Mouse (Mus musculus) heart, postnatal 4 days (tissue): ENCODE measurements at regions not wholly inside any gene's neighbourhood (a gene's known extent, or its start where the extent isn't known, plus 50 kb on each side); places are given as distances from the start of the nearest gene placed in this dataset.

ENCODE experiments used
- DNase-seq: peaks from one replicate; pipeline ENCODE4 v3.0.0; 2021

DNA sequence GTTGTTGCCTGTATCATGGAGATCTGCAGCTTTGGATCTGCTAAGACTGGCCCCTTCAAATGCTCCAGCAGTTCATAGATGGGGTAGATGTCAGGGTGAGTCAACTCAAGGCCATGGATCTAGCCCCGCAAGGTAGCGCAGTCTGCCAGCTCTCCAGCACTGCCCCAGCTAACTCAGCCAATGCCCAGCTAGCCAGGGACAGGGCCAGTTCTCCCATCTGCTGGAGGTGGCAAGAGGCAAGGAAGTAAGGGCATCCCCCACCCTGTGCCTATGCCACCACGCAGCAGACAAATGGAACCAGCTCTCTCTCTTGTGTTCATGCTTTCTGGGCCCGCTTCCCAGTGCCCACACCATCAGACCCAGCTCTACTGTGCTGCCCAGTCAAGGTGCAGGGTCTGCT, 102.5 kb downstream of the Foxb1 start:
- no peak for DNase-seq

DNA sequence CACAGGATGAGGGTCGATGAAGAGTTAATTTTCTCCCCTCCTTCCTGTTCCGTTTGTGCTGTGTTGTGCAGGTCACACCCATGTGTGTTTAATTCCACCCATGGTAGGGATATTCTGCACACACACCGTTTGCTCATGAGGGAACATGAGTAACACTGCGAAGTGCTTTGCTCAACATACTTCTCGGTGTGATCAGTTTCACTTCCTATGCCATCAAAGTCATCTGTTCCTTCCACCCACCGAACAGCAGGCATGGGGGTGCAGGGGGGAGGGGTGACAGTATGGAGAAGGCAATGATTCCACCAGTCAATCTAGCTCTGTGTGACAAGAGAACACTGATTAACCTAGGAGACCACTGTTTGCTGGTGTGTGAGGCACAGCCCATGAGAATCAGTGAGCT, 104.7 kb downstream of the Foxb1 start:
- DNase-seq, result no peak

DNA sequence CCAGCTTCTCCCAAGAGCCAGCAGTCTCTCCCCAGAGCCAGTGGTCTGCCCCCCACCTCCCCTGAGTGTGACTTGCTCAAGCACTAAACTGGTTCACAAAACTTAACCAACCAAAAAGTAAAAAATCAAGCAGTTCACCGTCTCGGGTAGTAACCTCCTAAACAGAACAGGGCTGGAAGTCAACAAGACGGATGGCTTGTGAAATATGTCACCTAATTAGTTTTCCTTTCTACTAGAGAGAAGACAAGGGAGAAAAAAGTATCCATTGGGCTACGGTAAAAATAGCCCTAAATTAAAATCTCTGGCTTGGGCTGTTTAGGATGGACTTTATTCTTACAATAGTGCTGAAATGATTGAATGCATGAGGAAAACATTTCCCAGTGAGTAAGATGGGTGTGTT, 108.6 kb downstream of the Foxb1 start:
- DNase-seq, result no peak

DNA sequence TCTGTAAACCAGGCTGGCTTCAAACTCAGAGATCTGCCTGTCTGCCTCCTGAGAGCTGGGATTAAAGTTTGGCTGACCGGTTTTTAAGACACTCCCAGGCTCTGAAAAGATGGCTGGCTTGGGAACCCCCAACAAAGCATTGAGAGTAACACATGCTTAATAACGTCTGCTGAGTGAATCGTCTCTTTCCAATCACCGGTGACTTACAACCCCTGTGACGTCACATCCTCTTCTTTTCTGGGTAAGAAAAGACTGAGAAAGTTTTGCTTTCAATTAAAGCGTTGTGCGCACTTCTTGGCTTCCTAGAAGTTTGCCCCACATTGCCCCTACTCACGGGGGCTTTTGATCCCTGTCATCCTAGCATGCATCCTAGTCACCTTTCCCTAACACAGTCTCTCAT, 109.1 kb downstream of the Foxb1 start:
- no peak for DNase-seq

DNA sequence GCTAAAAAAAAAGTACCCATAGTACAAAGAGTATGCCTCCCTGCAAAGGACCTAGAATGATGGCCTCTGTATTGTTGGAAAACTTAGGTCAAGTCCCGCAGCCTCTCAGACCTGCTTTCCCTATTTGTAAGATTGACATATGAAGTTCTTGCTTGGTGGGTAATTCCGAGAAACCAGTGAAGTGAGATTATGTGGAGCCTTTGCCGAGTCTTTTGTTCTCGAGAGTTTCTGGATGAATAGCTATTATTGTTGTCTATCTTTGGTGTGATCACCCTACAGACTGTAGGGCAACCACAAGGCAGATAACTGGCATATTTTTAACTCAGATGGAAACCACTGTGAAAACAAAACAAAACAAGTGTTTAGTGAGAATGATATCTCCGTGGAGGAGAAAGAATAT, 118.1 kb downstream of the Foxb1 start:
- DNase-seq, result no peak

DNA sequence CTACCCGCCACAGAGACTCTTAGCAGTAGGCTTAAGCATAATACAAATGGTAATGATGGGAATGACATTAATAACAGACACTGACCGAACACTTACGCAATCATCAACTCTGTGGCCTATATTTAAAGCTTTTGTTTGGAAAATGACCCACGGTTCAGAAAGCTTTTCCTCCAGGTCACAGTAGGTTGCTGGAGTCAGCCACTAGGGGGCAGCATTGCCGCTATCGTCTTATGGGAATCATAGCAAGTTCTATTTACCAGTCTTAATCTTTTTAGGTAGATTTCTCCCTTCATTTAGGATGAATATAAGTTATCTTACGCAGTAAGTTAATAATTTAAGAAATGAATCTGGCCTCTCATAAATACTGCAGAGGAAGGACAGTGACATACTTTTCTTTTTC, 137.4 kb downstream of the Foxb1 start:
- peak; percentile 82 for DNase-seq

DNA sequence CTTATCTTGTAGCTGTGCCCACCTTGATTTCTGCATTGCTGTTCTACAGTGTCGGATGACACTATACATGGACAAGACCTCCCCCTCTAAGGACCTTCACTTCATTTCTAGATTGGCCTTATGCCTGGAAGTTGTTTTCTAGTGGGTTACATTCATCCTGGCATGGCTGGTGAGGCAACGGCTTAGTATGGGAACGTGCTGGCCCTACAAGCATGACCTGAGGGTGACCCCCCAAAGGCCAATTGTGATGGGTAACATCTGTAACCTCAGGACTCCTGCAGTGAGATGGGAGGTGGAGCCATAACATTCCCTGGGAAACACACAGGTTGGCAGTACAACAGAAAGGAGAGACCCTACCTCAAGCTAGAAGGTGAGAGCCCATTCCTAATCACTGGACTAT, 139.7 kb downstream of the Foxb1 start:
- no peak for DNase-seq

DNA sequence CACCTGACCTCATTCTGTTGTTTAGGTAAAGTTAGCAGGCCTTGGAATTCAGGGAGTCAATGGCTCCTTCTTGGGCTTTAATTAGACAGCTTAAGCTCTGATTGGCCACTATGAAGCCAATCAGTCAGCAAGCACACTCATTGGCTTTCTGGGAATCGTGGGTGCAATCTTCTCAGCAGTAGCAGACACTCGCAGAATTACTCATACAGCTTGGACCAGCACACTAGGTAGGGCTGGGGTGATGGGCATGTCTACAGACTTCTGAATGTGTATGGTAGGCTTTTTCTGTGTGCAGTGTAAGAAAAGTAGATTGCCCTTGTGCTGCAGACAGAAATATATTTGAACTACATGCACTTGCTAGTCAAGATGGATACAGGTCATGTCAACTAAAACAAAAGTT, 143.4 kb downstream of the Foxb1 start:
- no peak for DNase-seq

DNA sequence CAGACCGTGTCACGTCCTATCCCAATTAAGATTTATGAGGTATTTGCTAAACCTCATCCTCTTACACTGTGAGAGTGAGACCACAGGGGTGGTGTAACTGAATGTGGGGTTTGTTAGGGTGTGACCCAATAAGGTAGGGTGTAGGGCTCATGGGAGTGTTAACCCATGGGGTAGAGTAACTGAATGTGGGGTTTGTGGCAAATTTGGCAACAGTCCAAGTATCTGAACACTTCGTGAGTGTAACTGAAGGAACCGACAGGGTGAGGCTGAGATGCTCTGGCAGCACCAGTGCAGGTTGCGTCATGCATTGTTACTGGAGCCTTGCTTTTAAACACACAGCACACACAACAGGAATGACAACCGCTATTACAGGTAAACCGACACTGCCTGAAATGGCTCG, 144.1 kb downstream of the Anxa2 start:
- DNase-seq, result no peak

DNA sequence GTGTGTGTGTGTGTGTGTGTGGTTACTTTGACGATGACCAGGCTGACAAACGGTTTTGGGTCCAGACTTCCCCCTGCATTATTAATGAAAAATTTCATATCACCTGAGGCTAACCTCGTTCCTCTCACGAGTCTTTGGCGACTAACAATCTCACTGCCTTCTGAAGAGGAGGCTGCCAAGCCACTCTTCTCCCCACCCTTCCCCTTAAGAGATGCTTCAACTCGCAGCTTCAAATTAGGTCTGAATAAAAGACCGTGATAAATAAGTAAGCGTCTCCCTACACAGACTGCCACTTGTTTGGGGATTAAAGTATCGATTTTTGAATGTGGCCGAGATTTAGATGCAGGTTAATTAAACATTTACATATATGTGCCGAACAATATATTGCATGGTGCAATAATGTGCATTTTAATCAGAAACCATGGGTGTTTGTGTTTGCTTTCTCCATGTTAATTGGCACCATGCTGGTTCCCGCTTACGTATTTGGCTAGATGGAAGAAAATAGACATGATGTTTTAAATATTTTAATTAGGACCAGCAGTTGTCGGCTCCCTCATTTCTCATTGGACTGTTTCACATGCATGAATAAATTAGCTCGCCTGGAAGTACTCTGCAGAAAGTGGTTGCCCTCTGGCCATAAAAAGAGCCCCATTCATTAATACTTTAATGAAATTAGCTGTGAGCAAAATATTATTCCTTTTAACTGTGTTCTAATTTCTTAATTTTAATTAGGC, 139.1 kb downstream of the Anxa2 start:
- DNase-seq, result no peak

DNA sequence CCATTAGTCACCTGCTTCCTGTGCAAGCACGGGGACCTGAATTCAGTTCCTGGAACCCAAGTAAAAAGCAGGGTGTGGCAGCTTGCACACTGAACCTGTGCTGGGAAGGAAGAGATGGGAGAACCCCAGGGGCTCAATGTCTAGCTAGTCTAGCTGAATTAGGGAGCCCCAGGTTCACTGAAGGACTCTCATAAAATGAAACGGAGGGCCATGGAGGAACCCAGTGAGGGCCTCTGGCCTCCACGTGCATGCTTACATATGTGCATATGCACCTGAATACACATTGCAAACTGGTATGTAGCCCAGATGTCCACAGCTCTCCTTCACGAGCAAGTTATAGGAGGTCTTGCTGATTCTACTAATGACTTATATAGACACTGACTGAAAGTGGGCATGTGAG, 135.4 kb downstream of the Anxa2 start:
- no peak for DNase-seq

DNA sequence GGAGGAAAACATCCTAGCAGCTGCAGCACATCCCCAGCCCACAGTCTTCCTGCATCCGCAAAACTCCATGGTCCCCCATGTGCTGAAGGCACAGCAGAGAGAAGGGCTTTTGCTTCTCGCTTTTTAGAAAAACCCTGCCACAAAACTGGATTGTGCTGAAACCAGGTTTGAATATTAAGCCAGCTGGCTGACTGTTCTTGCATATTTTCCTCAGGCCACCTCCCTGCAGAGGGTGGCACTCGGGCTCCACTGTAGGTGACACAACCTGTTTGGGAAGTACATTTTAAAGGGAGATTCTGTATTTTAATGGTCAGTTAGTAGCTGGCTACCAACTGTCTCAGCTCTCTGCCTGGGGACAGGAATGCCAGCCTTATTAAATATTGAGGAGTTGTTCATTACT, 133.7 kb downstream of the Anxa2 start:
- DNase-seq, result no peak

DNA sequence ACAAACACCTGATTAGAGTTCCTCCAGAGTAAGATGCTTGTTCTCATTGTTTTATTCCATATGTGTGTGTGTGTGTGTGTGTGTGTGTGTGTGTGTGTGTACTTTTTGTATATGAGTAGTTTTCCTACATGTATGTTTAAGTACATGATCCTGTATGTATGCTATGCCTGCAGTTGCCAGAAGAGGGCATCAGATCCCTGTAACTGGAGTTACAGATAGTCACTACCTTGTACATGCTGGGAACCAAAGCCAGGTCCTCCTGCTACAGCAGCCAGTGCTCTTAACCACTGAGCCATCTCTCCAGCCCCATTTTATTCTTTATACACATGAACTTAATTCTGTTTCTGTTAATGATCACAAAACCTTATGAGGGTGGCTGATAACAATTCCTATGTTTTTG, 127.8 kb downstream of the Anxa2 start:
- DNase-seq, result no peak

DNA sequence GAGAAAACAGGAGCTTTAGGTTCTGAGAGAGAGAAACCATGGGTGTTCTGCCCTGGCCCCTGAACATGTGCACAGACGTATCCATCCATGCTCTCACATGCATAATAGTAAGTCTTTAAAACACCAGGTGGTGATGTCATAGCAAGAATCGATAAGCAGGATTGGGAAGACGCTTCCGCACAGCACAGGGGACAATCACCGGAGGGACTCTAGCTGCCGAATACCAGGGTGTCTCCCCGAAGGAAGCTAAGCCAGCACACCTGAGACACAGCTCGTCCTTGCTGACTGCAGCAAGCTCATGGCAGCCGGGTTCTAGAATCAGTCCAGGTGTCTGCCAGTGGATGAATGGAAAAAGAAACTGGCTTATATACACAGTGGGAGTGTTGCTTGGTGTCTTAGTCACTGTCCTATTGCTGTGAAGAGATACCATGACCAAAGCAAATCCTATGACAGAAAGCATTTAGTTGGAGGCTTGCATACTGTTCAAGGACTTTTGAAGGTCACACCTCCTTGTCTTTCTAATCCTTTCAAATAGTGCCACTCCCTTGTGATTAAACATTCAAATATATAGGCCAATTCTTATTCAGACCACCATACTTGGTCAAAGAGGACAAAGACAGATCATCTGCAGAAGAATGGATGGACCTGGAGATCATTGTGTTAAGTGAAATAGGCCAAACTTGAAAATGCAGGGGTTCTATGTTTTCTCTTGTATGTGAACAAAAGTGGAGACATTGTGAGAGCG, 124.4 kb downstream of the Anxa2 start:
- no peak for DNase-seq

DNA sequence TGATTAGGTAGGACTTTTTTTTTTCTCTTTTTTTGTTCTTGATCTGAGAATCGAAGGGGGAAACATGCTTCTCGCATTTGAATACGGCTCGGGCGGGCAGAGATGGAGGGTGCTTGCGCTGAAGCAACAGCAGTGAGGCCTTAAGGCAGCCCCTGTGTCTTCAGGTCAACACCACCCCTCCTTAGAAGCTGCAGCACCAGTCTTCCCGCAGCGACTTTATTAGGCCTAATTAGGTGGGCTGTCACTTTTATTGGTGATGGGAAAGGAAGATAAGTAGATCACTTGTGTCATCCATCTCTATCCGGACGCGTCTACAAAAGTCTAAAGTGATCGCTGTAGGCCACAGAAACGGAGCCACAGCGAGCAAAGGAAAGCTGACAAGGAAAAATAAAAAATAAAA, 122.0 kb downstream of the Anxa2 start:
- no peak for DNase-seq

DNA sequence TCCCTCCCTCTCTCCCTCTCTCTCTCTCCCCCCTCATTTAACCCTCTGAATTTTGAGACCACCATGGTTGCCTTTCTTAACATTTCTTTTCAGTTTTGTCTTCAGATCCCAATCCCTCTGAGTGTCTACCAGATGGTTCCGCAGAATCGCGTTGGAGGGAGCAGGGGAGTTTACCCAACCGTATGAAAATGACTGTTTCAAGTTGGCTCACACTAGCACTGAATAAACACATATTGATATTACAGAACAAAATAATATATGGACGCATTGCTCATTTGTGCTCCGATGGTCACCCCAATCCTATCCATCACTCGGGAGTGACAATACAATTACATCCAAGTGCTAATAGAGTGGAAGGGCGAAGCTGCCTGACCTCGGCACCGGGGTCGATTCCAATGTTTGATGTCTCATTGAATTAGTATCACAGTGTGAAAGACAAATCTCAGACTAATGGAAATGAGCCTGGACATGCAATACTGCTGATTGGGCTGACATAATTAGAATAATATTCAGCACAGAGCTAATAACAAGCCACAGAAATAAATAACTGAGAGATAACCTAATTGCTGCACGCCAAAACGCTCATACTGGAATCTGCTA, 115.3 kb downstream of the Anxa2 start:
- no peak for DNase-seq

DNA sequence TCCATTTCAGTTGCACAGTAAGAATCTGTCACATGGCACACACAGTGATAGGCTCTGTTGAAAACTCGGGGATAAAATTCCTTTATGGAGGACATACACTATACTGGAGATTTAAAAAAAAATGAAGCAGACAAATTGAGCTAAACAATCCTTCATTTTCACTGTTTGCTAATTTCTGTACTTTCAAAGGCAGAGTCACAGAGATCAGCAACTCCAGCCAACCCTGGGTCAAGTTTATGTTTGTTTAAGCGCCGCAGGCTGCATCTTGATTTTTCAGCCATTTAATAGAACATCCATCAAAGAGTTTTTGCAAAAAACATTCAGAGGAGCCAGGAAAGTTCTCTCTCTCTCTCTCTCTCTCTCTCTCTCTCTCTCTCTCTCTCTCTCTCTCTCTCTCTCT, 114.8 kb downstream of the Anxa2 start:
- no peak for DNase-seq

DNA sequence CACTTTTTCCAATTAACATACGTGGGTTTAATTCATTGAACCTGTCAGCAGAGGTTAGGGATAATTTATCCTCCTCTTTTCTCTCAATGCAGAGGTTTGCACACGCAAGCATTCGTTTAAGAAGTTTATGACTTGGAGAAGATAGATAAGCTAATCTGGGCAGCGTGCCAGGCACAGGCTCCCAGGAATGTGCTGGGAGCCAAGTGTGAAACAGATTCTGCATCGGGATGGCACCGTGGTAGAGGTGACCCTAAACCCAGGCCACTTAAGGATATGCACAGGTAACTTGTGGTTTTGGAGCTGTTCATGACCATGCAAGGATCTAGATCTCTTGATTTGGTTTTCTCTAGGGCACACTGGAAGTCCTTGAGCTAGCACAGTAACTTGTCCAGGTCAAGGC, 113.6 kb downstream of the Anxa2 start:
- DNase-seq, result peak; percentile 20

DNA sequence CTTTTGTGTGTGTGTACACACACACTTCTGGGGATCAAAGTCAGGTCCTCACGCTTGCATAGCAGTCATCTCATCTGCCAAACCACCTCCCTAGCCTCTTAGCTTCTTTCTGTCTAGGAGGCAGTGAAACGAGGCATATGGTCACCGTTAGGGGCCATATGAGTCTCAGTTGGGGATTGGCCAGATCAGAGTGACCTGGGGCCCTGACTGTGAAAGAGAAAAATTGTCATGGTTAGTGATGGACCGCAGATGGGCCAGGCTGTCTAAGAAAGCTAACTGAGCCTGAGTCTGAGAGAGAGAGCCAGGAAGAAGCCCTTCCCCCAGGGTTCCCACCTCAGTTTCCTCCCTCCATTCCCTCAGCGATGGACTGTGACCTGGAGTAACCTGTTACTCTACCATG, 89.8 kb downstream of the Anxa2 start:
- DNase-seq, result no peak
